Mouse (Mus musculus): ENCODE data around the gene Bbof1. TPM values are rescaled to one million over a fixed set of nuclear protein-coding genes. Genes with fewer than 3 reads are reported as not detected.

The Bbof1 gene
- polyA plus RNA-seq, 1 experiment from 2014 or later: 3.0 TPM

Other genes starting within 250 kb of the Bbof1 start
- gene Elmsan1, start 190.2 kb upstream of the Bbof1 start, polyA plus RNA-seq (2016; fragmentation: Nextera tagmentation; extraction: Ambion mirVana): 6.1 and 6.3 TPM in 2 replicates
- 14.2 and 17.4 TPM in 2 replicates for gene Ptgr2, start 123.8 kb upstream of the Bbof1 start, polyA plus RNA-seq (2016; fragmentation: Nextera tagmentation; extraction: Ambion mirVana)
- 108 and 111 TPM in 2 replicates for gene Zfp410, start 92.2 kb upstream of the Bbof1 start, polyA plus RNA-seq (2016; fragmentation: Nextera tagmentation; extraction: Ambion mirVana)
- gene Coq6, start 47.4 kb upstream of the Bbof1 start, polyA plus RNA-seq (2016; fragmentation: Nextera tagmentation; extraction: Ambion mirVana): 37.8 and 40.9 TPM in 2 replicates
- 11.5 and 12.5 TPM in 2 replicates for gene Fam161b, start 47.2 kb upstream of the Bbof1 start, polyA plus RNA-seq (2016; fragmentation: Nextera tagmentation; extraction: Ambion mirVana)
- gene Entpd5, start within 50 bp of the Bbof1 start, polyA plus RNA-seq (2016; fragmentation: Nextera tagmentation; extraction: Ambion mirVana): 10.1 and 11.0 TPM in 2 replicates
- 28.2 and 28.6 TPM in 2 replicates for gene Rnf113a2, start 8.1 kb downstream of the Bbof1 start, polyA plus RNA-seq (2016; fragmentation: Nextera tagmentation; extraction: Ambion mirVana)
- gene Aldh6a1, start 41.9 kb downstream of the Bbof1 start, polyA plus RNA-seq (2016; fragmentation: Nextera tagmentation; extraction: Ambion mirVana): 24.0 and 25.9 TPM in 2 replicates
- 33.1 and 34.0 TPM in 2 replicates for gene Lin52, start 42.4 kb downstream of the Bbof1 start, polyA plus RNA-seq (2016; fragmentation: Nextera tagmentation; extraction: Ambion mirVana)
- gene Vsx2, start 160.7 kb downstream of the Bbof1 start, polyA plus RNA-seq (2016; fragmentation: Nextera tagmentation; extraction: Ambion mirVana): 6.6 and 6.9 TPM in 2 replicates
- 13.3 and 14.1 TPM in 2 replicates for gene Abcd4, start 208.3 kb downstream of the Bbof1 start, polyA plus RNA-seq (2016; fragmentation: Nextera tagmentation; extraction: Ambion mirVana)
- gene Vrtn, start 231.9 kb downstream of the Bbof1 start, polyA plus RNA-seq (2016; fragmentation: Nextera tagmentation; extraction: Ambion mirVana): not detected in 2 replicates

Measured in neural tube, embryonic 12.5 days (tissue).